Mouse (Mus musculus) ovary, postnatal 36 days (tissue): ENCODE results near the gene Gmnn.

Source experiments
- DNase-seq: peaks from one replicate; pipeline ENCODE4 v3.0.0; 2022; ENCODE audit warnings: low spot score, mixed read lengths

Gmnn gene

GRCm38 (mm10) chr13:24761083-24761402, 680 bp downstream of the Gmnn start:
- no peak for DNase-seq

GRCm38 (mm10) chr13:24760351-24760870, 1.3 kb downstream of the Gmnn start:
- no peak for DNase-seq

- no peak for DNase-seq
These were observed 2.3 kb downstream of the Gmnn start for GRCm38 (mm10) chr13:24759451-24759850.

- no peak for DNase-seq
These were observed 3.7 kb downstream of the Gmnn start for GRCm38 (mm10) chr13:24757820-24758564.

GRCm38 (mm10) chr13:24756756-24757155, 5.0 kb downstream of the Gmnn start:
- DNase-seq = no peak

GRCm38 (mm10) chr13:24751396-24751795, 10.3 kb downstream of the Gmnn start:
- DNase-seq = no peak

GRCm38 (mm10) chr13:24750807-24751206, 10.9 kb downstream of the Gmnn start:
- no peak for DNase-seq

GRCm38 (mm10) chr13:24747823-24748222, 13.9 kb downstream of the Gmnn start:
- no peak for DNase-seq

GRCm38 (mm10) chr13:24741028-24741427, 20.7 kb downstream of the Gmnn start, which contains the start of gene Armh2:
Gene Armh2 (plus strand): TSS chr13:24741232.
- no peak for DNase-seq

GRCm38 (mm10) chr13:24735608-24736131, 26.1 kb downstream of the Gmnn start:
- no peak for DNase-seq

GRCm38 (mm10) chr13:24734502-24734901, 27.2 kb downstream of the Gmnn start:
- no peak for DNase-seq

- no peak for DNase-seq
These were observed 32.6 kb downstream of the Gmnn start for GRCm38 (mm10) chr13:24729128-24729527.

- DNase-seq = no peak
These were observed 37.3 kb downstream of the Gmnn start for GRCm38 (mm10) chr13:24724395-24724759.

GRCm38 (mm10) chr13:24723699-24724394, 37.9 kb downstream of the Gmnn start:
- no peak for DNase-seq

- DNase-seq = no peak
These were observed 40.2 kb downstream of the Gmnn start for GRCm38 (mm10) chr13:24721502-24721901.

GRCm38 (mm10) chr13:24717677-24718076, 44.0 kb downstream of the Gmnn start:
- DNase-seq = no peak

GRCm38 (mm10) chr13:24716441-24716840, 45.3 kb downstream of the Gmnn start:
- DNase-seq = no peak

- DNase-seq = no peak
These were observed 46.1 kb downstream of the Gmnn start for GRCm38 (mm10) chr13:24715601-24716000.

- DNase-seq = no peak
These were observed 47.3 kb downstream of the Gmnn start for GRCm38 (mm10) chr13:24714360-24714885.

- peak; percentile 88 for DNase-seq
These were observed 48.2 kb downstream of the Gmnn start for GRCm38 (mm10) chr13:24713434-24714000.

- DNase-seq = no peak
These were observed 49.1 kb downstream of the Gmnn start for GRCm38 (mm10) chr13:24712581-24713130.

- no peak for DNase-seq
These were observed 50.8 kb downstream of the Gmnn start for GRCm38 (mm10) chr13:24710968-24711367.
